Mouse (Mus musculus): ENCODE measurements at regions not wholly inside any gene's neighbourhood (a gene's known extent, or its start where the extent isn't known, plus 50 kb on each side); places are given as distances from the start of the nearest gene placed in this dataset.

DNA sequence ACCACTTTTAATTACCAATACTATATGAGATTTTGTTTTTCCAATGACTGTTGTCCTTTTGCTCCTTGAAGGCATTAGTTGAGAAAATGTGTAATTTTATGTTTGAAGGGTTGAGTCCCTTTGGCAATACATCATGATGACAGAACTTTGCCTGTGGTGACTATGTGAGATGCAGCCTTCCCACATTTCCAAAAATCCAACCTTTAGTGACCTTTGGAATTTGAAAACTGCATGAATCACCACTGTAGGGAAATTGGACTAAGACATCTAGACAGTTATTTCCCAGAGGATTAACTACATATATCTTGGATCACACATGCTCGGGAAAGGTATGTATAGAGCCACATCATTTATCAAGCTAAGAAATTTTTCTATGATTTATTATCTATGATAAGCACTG, 57.7 kb downstream of the Fbxo5 start:
- no peak for DNase-seq (ENCODE audit: low spot score in 2 of 2)
- intact Hi-C loops (cut with DNase I): no loop called here

DNA sequence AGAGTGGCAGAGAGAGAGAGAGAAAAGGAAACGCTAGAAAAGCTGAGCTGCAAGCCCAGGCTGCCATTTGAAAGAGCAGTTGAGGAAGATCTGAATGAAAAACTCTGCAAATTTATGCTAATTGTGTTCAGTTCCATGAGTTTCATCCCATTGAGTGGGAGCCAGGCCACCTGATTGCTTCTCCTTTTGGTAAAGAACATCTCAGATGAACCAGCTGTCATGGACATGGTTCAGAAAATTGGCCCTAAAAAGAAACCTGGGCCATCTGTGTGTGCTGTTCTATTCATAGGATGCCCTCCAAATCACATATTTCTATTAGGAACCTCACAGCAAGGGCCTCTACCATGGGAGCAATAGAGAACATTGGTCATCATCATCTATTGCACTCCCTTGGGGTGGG, 70.3 kb downstream of the Fbxo5 start:
- intact Hi-C loops (cut with DNase I): no loop called here
- peak; percentile 4 to 27 for DNase-seq (ENCODE audit: low spot score in 2 of 2)

DNA sequence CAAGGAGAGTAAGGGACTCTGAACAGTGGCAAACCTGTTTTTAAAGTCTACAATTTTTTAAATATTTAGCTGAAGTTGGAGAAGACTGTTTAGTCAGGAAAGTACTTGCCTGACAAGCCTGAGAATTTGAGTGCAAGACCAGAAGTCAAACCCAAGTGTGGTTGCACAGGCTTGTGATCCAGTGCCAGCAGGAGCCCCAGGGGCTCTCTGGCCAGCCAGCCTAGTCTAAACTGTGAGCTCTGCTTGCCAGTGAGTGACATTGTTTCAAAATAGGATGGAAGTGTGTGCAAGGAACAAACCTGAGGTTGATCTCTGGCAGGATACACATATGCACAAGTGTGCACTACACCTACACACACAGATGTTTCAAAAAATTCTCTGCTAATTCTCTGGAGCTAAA, 60.8 kb downstream of the Vip start:
- intact Hi-C loops (cut with DNase I): no loop called here
- DNase-seq (ENCODE audit: low spot score in 2 of 2): no peak

DNA sequence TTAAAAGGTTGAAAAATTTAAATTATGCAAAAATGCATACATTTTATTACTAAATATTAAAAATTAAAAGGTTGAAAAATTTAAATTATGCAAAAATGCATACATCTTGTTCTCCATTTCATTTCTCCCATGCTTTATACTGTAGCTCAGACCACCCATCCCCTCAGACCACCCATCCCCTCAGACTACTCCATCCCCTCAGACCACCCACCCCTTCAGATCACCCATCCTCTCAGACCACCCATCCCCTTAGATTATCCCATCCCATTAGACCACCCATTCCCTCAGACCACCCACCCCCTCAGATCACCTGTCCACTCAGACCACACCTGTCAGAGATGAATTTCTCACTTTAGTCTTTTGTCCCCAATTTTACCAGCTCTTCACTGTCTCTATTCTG, 58.4 kb downstream of the Vip start:
- intact Hi-C loops (cut with DNase I): no loop called here
- DNase-seq (ENCODE audit: low spot score in 2 of 2): no peak

Data from left cerebral cortex, postnatal 36 days (tissue).